Comparison of ENCODE assay signal across 16 mouse cellular contexts in the genomic region with DNA sequence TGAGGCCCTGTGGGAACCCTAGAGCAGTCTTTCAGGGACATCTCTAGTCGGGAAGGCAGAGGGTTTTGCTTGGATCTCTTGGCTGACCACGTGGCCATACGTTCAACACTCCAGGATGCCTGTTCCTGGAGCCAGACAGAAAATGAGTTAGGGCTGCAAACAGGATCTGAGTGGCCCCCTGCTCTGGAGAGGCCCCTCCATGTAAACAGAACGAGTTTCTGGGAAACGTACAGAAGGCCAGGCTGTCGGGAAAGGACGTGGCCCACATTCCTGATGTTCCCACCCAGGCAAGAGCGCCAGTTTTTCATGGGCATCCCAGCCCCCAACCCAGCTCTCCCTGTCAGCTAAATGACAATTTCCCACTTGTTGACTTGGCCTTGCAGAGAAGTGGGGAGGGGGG.
DNase-seq lines count a peak whose midpoint lies in the region; ATAC-seq and TF ChIP-seq lines count a peak whose summit lies in the region.
"Had no signal": no experiment of that assay in that cellular context is flagged by ENCODE, and none has a peak within 500 bp of the region (broad histone marks: within the 10 kb centered on the region; RNA-seq: fewer than 3 reads in every experiment).

No protein-coding gene starts in this region.

- peaks cover 58% of the 10 kb centered on the region for H3K4me1 ChIP-seq in lung, embryonic 15.5 days
- H3K4me1 ChIP-seq in embryonic facial prominence, embryonic 14.5 days (ENCODE audit: control insufficient read depth, insufficient read depth, low read length) = peaks cover 15% of the 10 kb centered on the region
- H3K4me1 ChIP-seq in limb, embryonic 14.5 days (ENCODE audit: control insufficient read depth, insufficient read depth, low read length) = peaks cover 40% of the 10 kb centered on the region
- peaks cover 14% of the 10 kb centered on the region for H3K4me1 ChIP-seq in stomach, embryonic 15.5 days

- H3K27ac ChIP-seq in lung, embryonic 15.5 days = peak overlapping the region; percentile 67
- H3K27ac ChIP-seq in embryonic facial prominence, embryonic 14.5 days (replicated peaks; ENCODE audit: low read depth, low read length) = 0 out of 2 replicates have a peak overlapping the region, but pooled peaks have one; percentile 8
- H3K27ac ChIP-seq in limb, embryonic 14.5 days (replicated peaks; ENCODE audit: low read depth, low read length) = 0 out of 2 replicates have a peak overlapping the region, but pooled peaks have one; percentile 38
- H3K27ac ChIP-seq in stomach, embryonic 15.5 days = peak overlapping the region; percentile 70
- H3K27ac ChIP-seq: hindbrain, embryonic 14.5 days; left cerebral cortex, adult 2 months; neural tube, embryonic 15.5 days had no signal

- TF ChIP-seq POLR2A in limb, embryonic 14.5 days (IDR thresholded peaks at IDR 0.05; ENCODE audit: borderline replicate concordance, extremely low read depth, insufficient read depth, insufficient read length) = no peak

- no peak overlapping the region for H3K4me2 ChIP-seq in lung, embryonic 15.5 days
- no peak overlapping the region for H3K4me2 ChIP-seq in embryonic facial prominence, embryonic 14.5 days (ENCODE audit: low read depth, low read length)
- H3K4me2 ChIP-seq in limb, embryonic 14.5 days (replicated peaks; ENCODE audit: low read depth, low read length, severe bottlenecking) = no peak overlapping the region
- H3K4me2 ChIP-seq in stomach, embryonic 15.5 days = no peak overlapping the region
- H3K4me2 ChIP-seq: hindbrain, embryonic 14.5 days; neural tube, embryonic 15.5 days had no signal

- WGBS in lung, embryonic 15.5 days = 12% methylated on average over 8 of the region's 8 CpGs
- 37% methylated on average over 7 of the region's 8 CpGs for WGBS in embryonic facial prominence, embryonic 14.5 days
- WGBS in limb, embryonic 14.5 days = 33% methylated on average over 8 of the region's 8 CpGs
- WGBS in stomach, embryonic 15.5 days = 14% methylated on average over 8 of the region's 8 CpGs

- H3K9me3 ChIP-seq in lung, embryonic 15.5 days = peaks cover 24% of the 10 kb centered on the region
- peaks cover 43% of the 10 kb centered on the region for H3K9me3 ChIP-seq in embryonic facial prominence, embryonic 14.5 days (ENCODE audit: control insufficient read depth, low read length)
- H3K9me3 ChIP-seq in limb, embryonic 14.5 days (ENCODE audit: control insufficient read depth, low read length) = peaks cover 21% of the 10 kb centered on the region
- H3K9me3 ChIP-seq in stomach, embryonic 15.5 days = no peaks in the 10 kb centered on the region

- H3K27me3 ChIP-seq in lung, embryonic 15.5 days = no peaks in the 10 kb centered on the region
- no peaks in the 10 kb centered on the region for H3K27me3 ChIP-seq in embryonic facial prominence, embryonic 14.5 days (replicated peaks; ENCODE audit: control insufficient read depth, insufficient read depth, low read length)
- H3K27me3 ChIP-seq in limb, embryonic 14.5 days (ENCODE audit: control insufficient read depth, insufficient read depth, low read length) = no peaks in the 10 kb centered on the region
- no peaks in the 10 kb centered on the region for H3K27me3 ChIP-seq in stomach, embryonic 15.5 days (replicated peaks)

- H3K36me3 ChIP-seq in lung, embryonic 15.5 days = no peaks in the 10 kb centered on the region
- H3K36me3 ChIP-seq in embryonic facial prominence, embryonic 14.5 days (ENCODE audit: control insufficient read depth, insufficient read depth, low read length) = no peaks in the 10 kb centered on the region
- no peaks in the 10 kb centered on the region for H3K36me3 ChIP-seq in limb, embryonic 14.5 days (ENCODE audit: control insufficient read depth, insufficient read depth, low read length)
- no peaks in the 10 kb centered on the region for H3K36me3 ChIP-seq in stomach, embryonic 15.5 days
- H3K36me3 ChIP-seq: neural tube, embryonic 15.5 days had no signal

- ATAC-seq in lung, embryonic 15.5 days (ENCODE audit: borderline replicate concordance, extremely low read depth, low FRiP score, low TSS enrichment) = no peak; the same call in 1 of the 2 replicates
- no peak for ATAC-seq in embryonic facial prominence, embryonic 14.5 days (ENCODE audit: low read depth)
- 0 out of 2 replicates have a peak, but pooled peaks have one; percentile 7 for ATAC-seq in limb, embryonic 14.5 days (ENCODE audit: low FRiP score, low read depth)
- no peak for ATAC-seq in stomach, embryonic 15.5 days (ENCODE audit: insufficient read depth, low FRiP score, low read depth)

- no peak overlapping the region for H3K9ac ChIP-seq in lung, embryonic 15.5 days
- H3K9ac ChIP-seq in embryonic facial prominence, embryonic 14.5 days (ENCODE audit: low read depth, low read length) = no peak overlapping the region
- no peak overlapping the region for H3K9ac ChIP-seq in limb, embryonic 14.5 days (ENCODE audit: low read depth, low read length, severe bottlenecking)
- no peak overlapping the region for H3K9ac ChIP-seq in stomach, embryonic 15.5 days
- H3K9ac ChIP-seq: hindbrain, embryonic 14.5 days; neural tube, embryonic 15.5 days had no signal

- no peak for DNase-seq in lung, postnatal 14 days
- no peak for DNase-seq in embryonic facial prominence, embryonic 14.5 days (ENCODE audit: low spot score)
- no peak for DNase-seq in limb, embryonic 14.5 days (ENCODE audit: low spot score)
- no peak for DNase-seq in kidney, adult 11 months
- no peak for DNase-seq in kidney, adult 9 months
- DNase-seq in embryo, embryonic 9.5 days (ENCODE audit: extremely low spot score) = no peak
- DNase-seq: adrenal gland, postnatal 10 days; cerebellum, adult 2 months; embryo, embryonic 11 days; right cerebral cortex, postnatal 4 days; thymus, postnatal 14 days had no signal

- H3K4me3 ChIP-seq in lung, embryonic 15.5 days = no peak overlapping the region
- H3K4me3 ChIP-seq in embryonic facial prominence, embryonic 14.5 days (ENCODE audit: low read depth, low read length) = no peak overlapping the region
- no peak overlapping the region for H3K4me3 ChIP-seq in limb, embryonic 14.5 days (replicated peaks; ENCODE audit: low read length)
- no peak overlapping the region for H3K4me3 ChIP-seq in stomach, embryonic 15.5 days (replicated peaks)
- H3K4me3 ChIP-seq: left cerebral cortex, adult 2 months; neural tube, embryonic 15.5 days had no signal

Comparison
In these comparisons a context has a peak if more than half of its experiments do, and no peak if none do; other contexts are left out.
1. H3K27ac ChIP-seq: peak in every context shown above with its lines; median percentile 70 in stomach, embryonic 15.5 days; 67 in lung, embryonic 15.5 days; 38 in limb, embryonic 14.5 days; 8 in embryonic facial prominence, embryonic 14.5 days.